Mouse (Mus musculus) myocyte (in vitro differentiated cells): ENCODE data around the gene Arvcf. TPM values are rescaled to one million over a fixed set of nuclear protein-coding genes. Genes with fewer than 3 reads are reported as not detected.

Experiments
- H3K27me3 ChIP-seq: one replicate; pipeline ENCODE4 v1.6.1; 2011; ENCODE audit not compliant: control insufficient read depth, insufficient read depth, insufficient read length
- H3K36me3 ChIP-seq: one replicate; pipeline ENCODE4 v1.6.1; 2011; ENCODE audit not compliant: control insufficient read depth, insufficient read depth
- H3K4me2 ChIP-seq: one replicate; pipeline ENCODE4 v1.6.1; 2011; ENCODE audit warnings: low read depth, control low read depth
- H3K4me3 ChIP-seq: one replicate; pipeline ENCODE4 v1.5.1; 2011; ENCODE audit warnings: mild to moderate bottlenecking, control low read depth, moderate library complexity
- H3K79me2 ChIP-seq: one replicate; pipeline ENCODE4 v1.6.1; 2011; ENCODE audit not compliant: control insufficient read depth, insufficient read depth
- H3ac ChIP-seq: one replicate; pipeline ENCODE4 v1.6.1; 2011; ENCODE audit not compliant: control insufficient read depth, insufficient read length
- CEBPB ChIP-seq: IDR thresholded peaks from 2 replicates; pipeline ENCODE4 v1.6.1; 2011; ENCODE audit warnings: mild to moderate bottlenecking, moderate library complexity; ENCODE audit not compliant: poor library complexity, insufficient read depth, severe bottlenecking
- E2F4 ChIP-seq: IDR thresholded peaks from one replicate; pipeline ENCODE4 v1.6.1; 2011; ENCODE audit warnings: mild to moderate bottlenecking, control low read depth, moderate library complexity; ENCODE audit not compliant: insufficient read depth
- MAX ChIP-seq: IDR thresholded peaks from one replicate; pipeline ENCODE4 v1.6.1; 2011; ENCODE audit warnings: low read depth, mild to moderate bottlenecking, control low read depth
- MYOD1 ChIP-seq, 3 experiments: IDR thresholded peaks; one replicate each; pipeline ENCODE4 v1.6.1; 2011; ENCODE audit warnings: control low read depth in 2 of 3, low read depth in 2 of 3, mild to moderate bottlenecking in 2 of 3, moderate library complexity in 1 of 3; ENCODE audit not compliant: insufficient read length in 2 of 3, control insufficient read depth in 1 of 3
- MYOG ChIP-seq, 3 experiments: IDR thresholded peaks; one replicate each; pipeline ENCODE4 v1.6.1; 2011; ENCODE audit warnings: control low read depth in 2 of 3, low read depth in 2 of 3, mild to moderate bottlenecking in 2 of 3; ENCODE audit not compliant: insufficient read length in 2 of 3, control insufficient read depth in 1 of 3, insufficient read depth in 1 of 3
- POLR2A ChIP-seq: IDR thresholded peaks from one replicate; pipeline ENCODE4 v1.6.1; 2011; ENCODE audit warnings: low read depth, mild to moderate bottlenecking, control low read depth, moderate library complexity; ENCODE audit not compliant: insufficient read length
- POLR2AphosphoS2 ChIP-seq: IDR thresholded peaks from one replicate; pipeline ENCODE4 v1.6.1; 2011; ENCODE audit warnings: low read depth, control low read depth; ENCODE audit not compliant: insufficient read length
- REST ChIP-seq: IDR thresholded peaks from one replicate; pipeline ENCODE4 v1.6.1; 2011; ENCODE audit warnings: mild to moderate bottlenecking, control low read depth, moderate library complexity; ENCODE audit not compliant: insufficient read depth, insufficient read length
- SRF ChIP-seq: IDR thresholded peaks from one replicate; pipeline ENCODE4 v1.6.1; 2011; ENCODE audit warnings: low read depth; ENCODE audit not compliant: control insufficient read depth, insufficient read length
- TCF12 ChIP-seq: IDR thresholded peaks from one replicate; pipeline ENCODE4 v1.6.1; 2011; ENCODE audit warnings: mild to moderate bottlenecking, control low read depth; ENCODE audit not compliant: poor library complexity, insufficient read depth, severe bottlenecking
- TCF3 ChIP-seq: IDR thresholded peaks from one replicate; pipeline ENCODE4 v1.6.1; 2011; ENCODE audit warnings: low read depth, control low read depth; ENCODE audit not compliant: insufficient read length
- USF1 ChIP-seq: IDR thresholded peaks from one replicate; pipeline ENCODE4 v1.6.1; 2011; ENCODE audit warnings: low read depth, mild to moderate bottlenecking, control low read depth, moderate library complexity
- polyA plus RNA-seq: library from polyadenylated mRNA; unstranded; fragments of >200 nt; fragmentation: generic; extraction: Trizol; gene quantifications from one replicate; pipeline ENCODE4 v1.2.1, GENCODE M21; 2012; ENCODE audit warnings: missing spikeins

Arvcf gene
- polyA plus RNA-seq, 1 experiment, result 7.6 TPM

GRCm38 (mm10) chr16:18388583-18389435, 40.8 kb downstream of the Arvcf start:
- H3K4me3 ChIP-seq, result no peak overlapping the region
- no peaks in the 10 kb centered on the region for H3K79me2 ChIP-seq
- H3ac ChIP-seq, result no peak overlapping the region
- no peaks in the 10 kb centered on the region for H3K27me3 ChIP-seq
- no peaks in the 10 kb centered on the region for H3K36me3 ChIP-seq
- H3K4me2 ChIP-seq, result no peak overlapping the region
- TF ChIP-seq TCF3 (no peak), POLR2A (no peak), POLR2AphosphoS2 (no peak), MYOD1 (IDR thresholded peaks at IDR 0.05; ENCODE audit: control insufficient read depth in 1 of 3, insufficient read length in 2 of 3, low read depth in 2 of 3) (no peak), CEBPB (no peak), USF1 (no peak), MAX (no peak), REST (no peak), TCF12 (no peak), SRF (no peak), MYOG (IDR thresholded peaks at IDR 0.05; ENCODE audit: control insufficient read depth in 1 of 3, insufficient read depth in 1 of 3, insufficient read length in 2 of 3, low read depth in 2 of 3) (no peak), E2F4 (no peak)

GRCm38 (mm10) chr16:18390399-18390798, 42.4 kb downstream of the Arvcf start:
- TF ChIP-seq MAX (no peak), E2F4 (no peak), MYOD1 (IDR thresholded peaks at IDR 0.05; ENCODE audit: control insufficient read depth in 1 of 3, insufficient read length in 2 of 3, low read depth in 2 of 3) (no peak), SRF (no peak), POLR2AphosphoS2 (no peak), MYOG (IDR thresholded peaks at IDR 0.05; ENCODE audit: control insufficient read depth in 1 of 3, insufficient read depth in 1 of 3, insufficient read length in 2 of 3, low read depth in 2 of 3) (no peak), TCF12 (no peak), USF1 (no peak), POLR2A (no peak)
- Histone ChIP-seq H3ac (no peak overlapping the region), H3K79me2 (no peaks in the 10 kb centered on the region), H3K4me2 (no peak overlapping the region), H3K4me3 (no peak overlapping the region), H3K36me3 (no peaks in the 10 kb centered on the region), H3K27me3 (no peaks in the 10 kb centered on the region)

- Histone ChIP-seq H3K4me2 (no peak overlapping the region), H3K4me3 (no peak overlapping the region)
Observed at GRCm38 (mm10) chr16:18391127-18391526, 43.1 kb downstream of the Arvcf start.

GRCm38 (mm10) chr16:18391728-18392127, 43.7 kb downstream of the Arvcf start:
- Histone ChIP-seq H3K79me2 (no peaks in the 10 kb centered on the region), H3K4me3 (no peak overlapping the region), H3K4me2 (no peak overlapping the region), H3ac (no peak overlapping the region), H3K27me3 (no peaks in the 10 kb centered on the region), H3K36me3 (no peaks in the 10 kb centered on the region)
- no peak for TF ChIP-seq POLR2A
- no peak for TF ChIP-seq E2F4
- TF ChIP-seq CEBPB, result no peak
- TF ChIP-seq TCF3, result no peak
- no peak for TF ChIP-seq REST
- no peak for TF ChIP-seq TCF12
- no peak for TF ChIP-seq MAX
- TF ChIP-seq MYOG (IDR thresholded peaks at IDR 0.05; ENCODE audit: control insufficient read depth in 1 of 3, insufficient read depth in 1 of 3, insufficient read length in 2 of 3, low read depth in 2 of 3), result no peak
- no peak for TF ChIP-seq SRF
- TF ChIP-seq USF1, result no peak
- no peak for TF ChIP-seq MYOD1 (IDR thresholded peaks at IDR 0.05; ENCODE audit: control insufficient read depth in 1 of 3, insufficient read length in 2 of 3, low read depth in 2 of 3)
- no peak for TF ChIP-seq POLR2AphosphoS2

More at GRCm38 (mm10) chr16:18391127-18391526, 43.1 kb downstream of the Arvcf start:
- TF ChIP-seq TCF12 (no peak), MAX (no peak), SRF (no peak), REST (no peak), MYOD1 (IDR thresholded peaks at IDR 0.05; ENCODE audit: control insufficient read depth in 1 of 3, insufficient read length in 2 of 3, low read depth in 2 of 3) (no peak)
- Histone ChIP-seq H3K36me3 (no peaks in the 10 kb centered on the region), H3K27me3 (no peaks in the 10 kb centered on the region), H3ac (no peak overlapping the region), H3K79me2 (no peaks in the 10 kb centered on the region)
